Comparison of ENCODE assay signal across 22 mouse cellular contexts in genomic region chr2:49695461-49695860, GRCm38 (mm10).
DNase-seq lines count a peak whose midpoint lies in the region; ATAC-seq and TF ChIP-seq lines count a peak whose summit lies in the region.
"Had no signal": no experiment of that assay in that cellular context is flagged by ENCODE, and none has a peak within 500 bp of the region (broad histone marks: within the 10 kb centered on the region; RNA-seq: fewer than 3 reads in every experiment).

No protein-coding gene starts in this region.

- H3K27ac ChIP-seq in forebrain, embryonic 13.5 days, result 0 out of 2 replicates have a peak overlapping the region, but pooled peaks have one; percentile 17
- H3K27ac ChIP-seq in forebrain, embryonic 12.5 days, result no peak overlapping the region
- peak overlapping the region; percentile 22 for H3K27ac ChIP-seq in left cerebral cortex, adult 2 months
- H3K27ac ChIP-seq: forebrain, embryonic 15.5 days; hindbrain, postnatal 0 days had no signal

- peak; percentile 36 to 45 for DNase-seq in frontal cortex, postnatal 36 days (ENCODE audit: low spot score in 2 of 2)
- no peak for DNase-seq in frontal cortex, postnatal 14 days (ENCODE audit: low spot score in 2 of 2)
- no peak for DNase-seq in left cerebral cortex, adult 2 months (ENCODE audit: extremely low spot score in 1 of 2, low spot score in 2 of 2)
- DNase-seq in left cerebral cortex, adult 8-10 months (ENCODE audit: low spot score in 2 of 2), result no peak
- peak; percentile 63 for DNase-seq in right cerebral cortex, adult 18-20 months
- DNase-seq in right cerebral cortex, postnatal 4 days, result no peak
- DNase-seq: adrenal gland, adult 8-10 months; adrenal gland, postnatal 25 days; cerebellum, adult 18-20 months; cerebellum, adult 9-10 months; cerebellum, postnatal 14 days; gastrocnemius, postnatal 25 days had no signal

- ATAC-seq in forebrain, embryonic 13.5 days, result no peak
- no peak for ATAC-seq in forebrain, embryonic 12.5 days (ENCODE audit: low FRiP score)
- ATAC-seq: activated CD4-positive, CD25-positive, alpha-beta regulatory T cell, adult 4 months; forebrain, embryonic 15.5 days; hindbrain, postnatal 0 days; inflammation-experienced regulatory T-cells, adult 6 months; intestine, embryonic 16.5 days had no signal

- peaks cover 51% of the 10 kb centered on the region for H3K36me3 ChIP-seq in forebrain, embryonic 13.5 days (ENCODE audit: poor library complexity, severe bottlenecking)
- H3K36me3 ChIP-seq in forebrain, embryonic 12.5 days (replicated peaks), result peaks cover 42% of the 10 kb centered on the region

- WGBS in forebrain, embryonic 13.5 days, result 84% methylated on average over 3 of the region's 3 CpGs
- WGBS in forebrain, embryonic 12.5 days, result 87% methylated on average over 3 of the region's 3 CpGs

- no peak overlapping the region for H3K4me3 ChIP-seq in forebrain, embryonic 13.5 days
- no peak overlapping the region for H3K4me3 ChIP-seq in forebrain, embryonic 12.5 days (replicated peaks)
- H3K4me3 ChIP-seq in left cerebral cortex, adult 2 months, result no peak overlapping the region
- H3K4me3 ChIP-seq: forebrain, embryonic 10.5 days; forebrain, embryonic 15.5 days; hindbrain, embryonic 12.5 days had no signal

- no peak overlapping the region for H3K9ac ChIP-seq in forebrain, embryonic 13.5 days
- no peak overlapping the region for H3K9ac ChIP-seq in forebrain, embryonic 12.5 days
- H3K9ac ChIP-seq: forebrain, embryonic 15.5 days; hindbrain, embryonic 12.5 days had no signal

- H3K27me3 ChIP-seq in forebrain, embryonic 13.5 days, result no peaks in the 10 kb centered on the region
- H3K27me3 ChIP-seq in forebrain, embryonic 12.5 days, result no peaks in the 10 kb centered on the region
- H3K27me3 ChIP-seq: forebrain, embryonic 15.5 days; hindbrain, embryonic 12.5 days had no signal

- peaks cover 38% of the 10 kb centered on the region for H3K4me1 ChIP-seq in forebrain, embryonic 13.5 days
- peaks cover 29% of the 10 kb centered on the region for H3K4me1 ChIP-seq in forebrain, embryonic 12.5 days

- intact Hi-C loops in left cerebral cortex, adult 2 months (cut with DNase I), result loop anchor here (2.0 kb wide), 1 partner anchor 31 kb away; no protein-coding TSS in a partner anchor

- TF ChIP-seq CTCF in left cerebral cortex, adult 2 months (IDR thresholded peaks at IDR 0.05), result no peak

- no peaks in the 10 kb centered on the region for H3K9me3 ChIP-seq in forebrain, embryonic 13.5 days (replicated peaks)
- no peaks in the 10 kb centered on the region for H3K9me3 ChIP-seq in forebrain, embryonic 12.5 days
- H3K9me3 ChIP-seq: forebrain, embryonic 10.5 days; forebrain, embryonic 15.5 days; hindbrain, embryonic 12.5 days had no signal

- no peak overlapping the region for H3K4me2 ChIP-seq in forebrain, embryonic 13.5 days
- H3K4me2 ChIP-seq in forebrain, embryonic 12.5 days, result no peak overlapping the region
- H3K4me2 ChIP-seq: forebrain, embryonic 15.5 days; heart, embryonic 11.5 days; hindbrain, embryonic 12.5 days had no signal

Comparison
In these comparisons a context has a peak if more than half of its experiments do, and no peak if none do; other contexts are left out.
1. DNase-seq: peak in frontal cortex, postnatal 36 days (2 of 2) and right cerebral cortex, adult 18-20 months (single experiment); none in frontal cortex, postnatal 14 days (0 of 2), left cerebral cortex, adult 2 months (0 of 2), left cerebral cortex, adult 8-10 months (0 of 2) and right cerebral cortex, postnatal 4 days (single experiment).